Mouse (Mus musculus) stomach, postnatal 0 days (tissue): ENCODE data around the gene Acot7.

Experiments
- CTCF ChIP-seq: IDR thresholded peaks from 2 replicates; pipeline ENCODE4 v1.5.1; 2016; ENCODE audit warnings: antibody characterized with exemption, low read depth, mild to moderate bottlenecking, moderate library complexity
- EP300 ChIP-seq: optimal IDR thresholded peaks from 2 replicates; pipeline ENCODE3; 2016; ENCODE audit warnings: antibody characterized with exemption

DNA sequence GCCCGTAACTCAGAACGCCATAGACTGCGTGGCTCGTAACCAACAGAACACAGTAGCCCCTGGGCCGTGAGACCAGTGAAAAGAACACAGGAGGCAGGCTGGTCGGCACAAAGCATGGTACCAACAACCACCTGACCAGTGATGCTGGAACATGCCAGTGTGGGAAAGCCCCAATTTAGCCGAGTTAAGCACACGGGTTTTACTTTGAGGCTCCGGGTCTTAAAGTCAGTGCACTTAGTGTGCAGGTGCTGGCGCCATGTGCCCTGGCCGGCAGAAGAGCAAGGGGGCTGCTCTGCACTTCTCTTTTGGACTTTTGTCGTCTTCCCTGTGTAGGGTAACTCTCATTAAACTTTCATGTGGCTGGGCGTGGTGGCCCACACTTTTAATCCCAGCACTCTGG, 92.0 kb downstream of the Acot7 start:
- TF ChIP-seq CTCF (no peak), EP300 (no peak)
